Mouse (Mus musculus) olfactory bulb, adult 2 months (tissue): ENCODE data around the gene Gstm5. TPM values are rescaled to one million over a fixed set of nuclear protein-coding genes. Genes with fewer than 3 reads are reported as not detected.
A peak's percentile ranks its signal among the peaks of the same experiment; 100 is the strongest.

Experiments
- H3K27ac ChIP-seq: fragments of 200-500 bp; 2 replicates; pipeline ENCODE4 v1.5.1; 2012; ENCODE audit warnings: low read depth, low read length; ENCODE audit not compliant: insufficient read depth
- H3K4me1 ChIP-seq: fragments of 200-500 bp; 2 replicates; pipeline ENCODE4 v1.6.1; 2012; ENCODE audit warnings: low read length; ENCODE audit not compliant: control insufficient read depth, insufficient read depth
- H3K4me3 ChIP-seq: fragments of 200-500 bp; 2 replicates; pipeline ENCODE4 v1.5.1; 2012; ENCODE audit warnings: mild to moderate bottlenecking, low read depth, low read length, moderate library complexity; ENCODE audit not compliant: insufficient read depth
- CTCF ChIP-seq: fragments of 200-500 bp; IDR thresholded peaks from 2 replicates; pipeline ENCODE4 v1.5.1; 2012; ENCODE audit warnings: low read depth, mild to moderate bottlenecking, low read length, moderate library complexity; ENCODE audit not compliant: insufficient read depth
- POLR2A ChIP-seq: fragments of 200-500 bp; IDR thresholded peaks from 2 replicates; pipeline ENCODE4 v1.6.1; 2012; ENCODE audit warnings: mild to moderate bottlenecking, low read depth, low read length, moderate library complexity; ENCODE audit not compliant: insufficient read depth
- WGBS: fragments of 180-500 bp; shearing (Covaris S2); methylation state at CpG from one replicate; pipeline ENCODE4 v1.1.7; 2018; 5-methylcytosine and 5-hydroxymethylcytosine counted together
- polyA plus RNA-seq: library from polyadenylated mRNA; stranded (reverse); fragments of >200 nt; gene quantifications from 2 replicates; pipeline ENCODE4 v1.2.4, GENCODE M21; 2012; ENCODE audit warnings: low replicate concordance; ENCODE audit not compliant: missing spikeins, insufficient read depth, insufficient read length

Gstm5 gene
- polyA plus RNA-seq, 1 experiment, result not detected

- no peak overlapping the region for H3K4me3 ChIP-seq
- H3K4me1 ChIP-seq, result peaks cover 36% of the 10 kb centered on the region
- TF ChIP-seq POLR2A (no peak), CTCF (no peak)
- WGBS, result 46% methylated on average over 3 of the region's 3 CpGs
- H3K27ac ChIP-seq, result peak overlapping the region; percentile 46; the same call in 1 of the 2 replicates
Observed at GRCm38 (mm10) chr3:107935268-107935667, 39.6 kb downstream of the Gstm5 start.

- WGBS, result 67% methylated on average over 3 of the region's 3 CpGs
Observed at GRCm38 (mm10) chr3:107935888-107936287, 40.3 kb downstream of the Gstm5 start.

DNA sequence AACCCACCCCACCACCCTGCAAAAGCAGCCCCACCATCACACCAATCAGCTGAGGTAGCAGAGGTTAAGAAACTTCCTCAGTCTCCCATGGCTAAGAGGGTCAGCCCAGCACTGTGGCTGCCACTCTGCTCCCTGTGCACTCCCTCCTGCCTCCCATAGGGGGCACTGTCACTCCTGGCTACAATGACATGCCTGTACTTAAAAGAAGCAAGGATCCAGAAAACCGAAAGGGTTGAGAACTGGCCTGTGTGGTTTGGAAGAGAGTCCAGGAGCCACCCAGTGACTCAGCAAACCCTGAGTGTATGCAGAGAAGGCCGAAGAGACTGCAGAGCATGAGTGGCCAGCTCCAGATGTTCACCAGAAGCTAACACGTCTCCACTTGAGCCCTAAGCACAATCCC, 43.8 kb downstream of the Gstm5 start:
- Histone ChIP-seq H3K4me1 (peaks cover 16% of the 10 kb centered on the region), H3K4me3 (no peak overlapping the region), H3K27ac (no peak overlapping the region)
- peak; percentile 54; the same call in 1 of the 2 replicates for TF ChIP-seq CTCF
- TF ChIP-seq POLR2A, result no peak
- WGBS, result 34% methylated on average over 3 of the region's 3 CpGs

More at GRCm38 (mm10) chr3:107935888-107936287, 40.3 kb downstream of the Gstm5 start:
- Histone ChIP-seq H3K4me1 (peaks cover 33% of the 10 kb centered on the region), H3K4me3 (no peak overlapping the region), H3K27ac (peak overlapping the region; percentile 46; the same call in 1 of the 2 replicates)
- TF ChIP-seq POLR2A (no peak), CTCF (no peak)

GRCm38 (mm10) chr3:107939830-107940229, 44.2 kb downstream of the Gstm5 start:
- Histone ChIP-seq H3K4me3 (no peak overlapping the region), H3K4me1 (peaks cover 16% of the 10 kb centered on the region), H3K27ac (no peak overlapping the region)
- 33% methylated on average over 4 of the region's 4 CpGs for WGBS
- TF ChIP-seq POLR2A (no peak), CTCF (no peak)

DNA sequence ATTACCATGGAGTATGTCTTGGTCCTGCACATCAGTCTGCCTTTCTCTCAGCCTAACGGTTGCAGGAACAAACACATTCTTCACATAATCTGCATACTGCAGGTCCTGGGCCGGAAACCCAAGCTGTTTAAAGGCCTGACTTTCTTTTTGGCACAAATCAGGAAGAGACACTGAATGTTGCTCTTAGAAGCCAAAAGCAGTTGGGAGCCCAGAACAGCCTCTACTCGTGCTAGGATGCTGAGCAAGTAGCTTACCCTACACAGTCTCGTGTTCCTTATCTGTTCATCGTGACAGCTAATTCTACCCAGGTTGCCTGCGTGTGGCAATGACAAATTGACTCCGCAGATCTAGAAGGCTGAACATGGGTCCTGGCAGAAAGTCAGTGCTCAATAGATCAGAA, 44.9 kb downstream of the Gstm5 start:
- no peak overlapping the region for H3K4me3 ChIP-seq
- no peak for TF ChIP-seq POLR2A
- no peak for TF ChIP-seq CTCF
- H3K27ac ChIP-seq, result no peak overlapping the region
- WGBS, result 80% methylated on average over 7 of the region's 7 CpGs
- H3K4me1 ChIP-seq, result peaks cover 16% of the 10 kb centered on the region

- peaks cover 11% of the 10 kb centered on the region for H3K4me1 ChIP-seq
- H3K27ac ChIP-seq, result no peak overlapping the region
- 75% methylated on average over 4 of the region's 4 CpGs for whole genome bisulfite sequencing
- H3K4me3 ChIP-seq, result no peak overlapping the region
- TF ChIP-seq CTCF, result no peak
- TF ChIP-seq POLR2A, result no peak
Observed at GRCm38 (mm10) chr3:107941261-107941660, 45.6 kb downstream of the Gstm5 start.

GRCm38 (mm10) chr3:107943239-107943990, 47.8 kb downstream of the Gstm5 start, which contains the start of gene Gstm6:
Gene Gstm6, minus strand, starts transcription at chr3:107943749.
- peaks cover 9% of the 10 kb centered on the region for H3K4me1 ChIP-seq
- no peak within 1 kb of the TSS for H3K27ac ChIP-seq
- 49% methylated on average over 20 of the region's 20 CpGs for WGBS
- H3K4me3 ChIP-seq, result no peak within 1 kb of the TSS
- no peak for TF ChIP-seq CTCF
- no peak for TF ChIP-seq POLR2A

DNA sequence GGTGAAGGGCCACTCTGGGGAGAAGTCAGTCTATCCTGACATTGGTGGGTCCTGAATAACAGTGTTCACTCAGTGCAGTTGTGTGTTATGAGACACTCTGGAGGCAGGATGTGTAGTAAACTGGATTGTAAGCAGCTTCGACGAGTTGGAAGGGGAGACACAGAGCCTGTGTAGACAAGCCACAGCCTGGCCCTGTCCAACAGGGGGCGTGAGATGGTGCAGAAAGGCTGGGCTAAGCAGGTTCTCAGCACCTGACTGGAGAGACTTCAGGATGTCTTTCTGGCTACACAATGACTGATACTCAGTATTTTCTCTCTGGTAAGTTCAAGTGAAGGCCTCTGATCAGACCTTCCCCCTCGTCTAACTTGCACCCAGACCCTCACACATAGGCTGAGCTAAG, 50.1 kb downstream of the Gstm5 start:
- no peaks in the 10 kb centered on the region for H3K4me1 ChIP-seq
- H3K4me3 ChIP-seq, result no peak overlapping the region
- H3K27ac ChIP-seq, result no peak overlapping the region
- WGBS, result 75% methylated on average over 4 of the region's 4 CpGs
- TF ChIP-seq POLR2A (no peak), CTCF (no peak)

Other genes starting within 250 kb of the Gstm5 start
- gene Ahcyl1, start 199.3 kb upstream of the Gstm5 start, polyA plus RNA-seq, result 109 and 279 TPM in 2 replicates
- gene Csf1, start 135.4 kb upstream of the Gstm5 start, polyA plus RNA-seq, result not detected in 2 replicates
- not detected in 2 replicates for gene Eps8l3, start 18.6 kb upstream of the Gstm5 start, polyA plus RNA-seq
- not detected in 2 replicates for gene Gstm7, start 36.0 kb downstream of the Gstm5 start, polyA plus RNA-seq
- not detected in 2 replicates for gene Gstm6, start 47.9 kb downstream of the Gstm5 start, polyA plus RNA-seq
- gene Gstm3, start 73.5 kb downstream of the Gstm5 start, polyA plus RNA-seq, result not detected in 2 replicates
- gene Gstm2, start 90.6 kb downstream of the Gstm5 start, polyA plus RNA-seq, result not detected in 2 replicates
- gene Gstm1, start 122.2 kb downstream of the Gstm5 start, polyA plus RNA-seq, result not detected in 2 replicates
- not detected in 2 replicates for gene Gstm4, start 149.1 kb downstream of the Gstm5 start, polyA plus RNA-seq
- not detected in 2 replicates for gene Ampd2, start 190.8 kb downstream of the Gstm5 start, polyA plus RNA-seq
- gene Gnat2, start 197.0 kb downstream of the Gstm5 start, polyA plus RNA-seq, result not detected in 2 replicates